Mouse (Mus musculus) hindbrain, embryonic 16.5 days (tissue): ENCODE measurements around the gene Klf17. TPM values are rescaled to one million over a fixed set of nuclear protein-coding genes. Genes with fewer than 3 reads are reported as not detected.

Experiments
- polyA plus RNA-seq: library from polyadenylated mRNA; unstranded; fragments of >200 nt; fragmentation: Nextera tagmentation; extraction: Ambion mirVana; gene quantifications from 2 replicates; pipeline ENCODE4 v1.2.1, GENCODE M21; 2015

Klf17 gene
- polyA plus RNA-seq, 1 experiment from 2014 or later: not detected

Other genes with a start within 250 kb of the Klf17 start
- 254 and 276 TPM in 2 replicates for gene Eri3, start 215.3 kb downstream of the Klf17 start, polyA plus RNA-seq
- 77.7 and 80.5 TPM in 2 replicates for gene Dmap1, start 83.4 kb downstream of the Klf17 start, polyA plus RNA-seq
- gene Gm12845, start 41.2 kb downstream of the Klf17 start, polyA plus RNA-seq: not detected in 2 replicates
- 55.3 and 63.8 TPM in 2 replicates for gene Slc6a9, start 68.9 kb upstream of the Klf17 start, polyA plus RNA-seq
- gene Ccdc24, start 106.9 kb upstream of the Klf17 start, polyA plus RNA-seq: 2.1 and 2.2 TPM in 2 replicates
- gene B4galt2, start 117.8 kb upstream of the Klf17 start, polyA plus RNA-seq: 64.4 and 65.6 TPM in 2 replicates
- gene Atp6v0b, start 121.7 kb upstream of the Klf17 start, polyA plus RNA-seq: 631 and 701 TPM in 2 replicates
- 21.8 and 24.0 TPM in 2 replicates for gene Dph2, start 126.4 kb upstream of the Klf17 start, polyA plus RNA-seq
- 63.1 and 76.2 TPM in 2 replicates for gene Ipo13, start 149.4 kb upstream of the Klf17 start, polyA plus RNA-seq
- 0.90 and 1.2 TPM in 2 replicates for gene Artn, start 164.1 kb upstream of the Klf17 start, polyA plus RNA-seq